ENCODE assay signal across 10 mouse cellular contexts in the genomic region with DNA sequence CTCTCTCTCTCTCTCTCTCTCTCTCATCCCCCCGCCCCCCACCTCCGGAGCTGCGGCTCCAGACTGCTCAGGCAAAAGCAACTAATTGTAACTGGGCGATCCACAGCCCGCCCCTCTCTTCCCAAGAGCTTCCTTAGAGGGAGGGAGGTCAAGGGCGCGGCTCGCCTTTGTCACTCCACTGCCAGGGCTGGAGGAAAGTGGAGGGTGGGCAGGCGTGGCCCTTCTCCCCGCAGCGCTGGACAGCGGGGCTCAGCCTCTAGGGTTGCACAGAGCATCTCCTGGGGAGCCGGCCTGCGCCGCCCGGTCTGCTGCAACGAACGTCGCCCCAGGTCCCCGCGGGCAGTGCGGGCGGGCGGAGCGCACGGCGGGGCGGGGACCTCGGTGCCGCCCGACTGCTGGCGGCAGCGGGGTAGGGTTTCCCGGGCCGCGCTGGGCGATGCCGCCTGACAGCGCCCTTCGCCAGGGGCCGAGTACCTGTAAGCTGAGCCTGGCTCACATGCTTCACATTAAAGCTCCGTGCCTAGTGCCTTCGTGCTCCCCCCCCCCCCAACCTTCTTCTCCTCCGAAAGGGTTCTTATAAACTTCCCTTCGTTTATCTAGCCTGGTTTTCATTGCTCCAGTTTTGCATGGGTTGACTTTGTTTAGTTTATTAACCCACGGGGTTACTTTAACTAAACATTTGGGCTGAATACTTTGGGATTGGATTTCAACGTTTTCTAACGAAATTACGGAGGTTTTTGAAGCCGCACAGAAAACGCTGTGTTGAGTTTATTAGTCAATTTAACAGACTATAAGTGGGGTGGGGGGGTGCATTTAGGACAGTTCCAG. TPM values are rescaled to one million over a fixed set of nuclear protein-coding genes. Genes with fewer than 3 reads are reported as not detected.
A peak's percentile ranks its signal among the peaks of the same experiment; 100 is the strongest.
DNase-seq lines count a peak whose midpoint lies in the region; ATAC-seq lines count a peak whose summit lies in the region.
"Had no signal": no experiment of that assay in that cellular context is flagged by ENCODE, and none has a peak within 500 bp of the region (broad histone marks: within the 10 kb centered on the region; RNA-seq: fewer than 3 reads in every experiment).

No protein-coding gene starts in this region.

- H3K4me1 ChIP-seq in heart, embryonic 16.5 days (ENCODE audit: control insufficient read depth, insufficient read depth, low read length), result peaks cover 13% of the 10 kb centered on the region
- peaks cover 27% of the 10 kb centered on the region for H3K4me1 ChIP-seq in limb, embryonic 15.5 days

- H3K27me3 ChIP-seq in heart, embryonic 16.5 days (ENCODE audit: control insufficient read depth, insufficient read depth, low read length), result peaks cover 81% of the 10 kb centered on the region
- peaks cover 86% of the 10 kb centered on the region for H3K27me3 ChIP-seq in limb, embryonic 15.5 days
- H3K27me3 ChIP-seq: CH12.LX had no signal

- ATAC-seq in common myeloid progenitor, adult 5-6 weeks (replicated peaks; ENCODE audit: low read depth, poor library complexity, severe bottlenecking), result peak; percentile 53
- ATAC-seq in heart, embryonic 16.5 days (replicated peaks; ENCODE audit: extremely low read depth, insufficient read depth, low FRiP score), result peak; percentile 18; the same call in 1 of the 2 replicates
- ATAC-seq in limb, embryonic 15.5 days (ENCODE audit: insufficient number of reproducible peaks, low FRiP score, low TSS enrichment, low read depth), result peak; percentile 41; the same call in 1 of the 2 replicates

- H3K9ac ChIP-seq in heart, embryonic 16.5 days (ENCODE audit: low read length), result no peak overlapping the region
- no peak overlapping the region for H3K9ac ChIP-seq in limb, embryonic 15.5 days

- DNase-seq in gastrocnemius, postnatal 14 days, result peak; percentile 20
- DNase-seq in gastrocnemius, postnatal 4 days (ENCODE audit: low spot score in 2 of 2), result no peak
- peak; percentile 8 for DNase-seq in skeletal muscle tissue, adult 2 months (ENCODE audit: low read depth, low spot score)
- DNase-seq in urinary bladder, adult 2 months (ENCODE audit: low spot score), result no peak
- no peak for DNase-seq in right cerebral cortex, postnatal 25 days

- 1% methylated on average over 50 of the region's 51 CpGs for WGBS in heart, embryonic 16.5 days
- WGBS in limb, embryonic 15.5 days, result under 1% methylated on average over 38 of the region's 51 CpGs

- H3K9me3 ChIP-seq in heart, embryonic 16.5 days (replicated peaks; ENCODE audit: control insufficient read depth, low read length), result no peaks in the 10 kb centered on the region
- no peaks in the 10 kb centered on the region for H3K9me3 ChIP-seq in limb, embryonic 15.5 days

- H3K27ac ChIP-seq in heart, embryonic 16.5 days (ENCODE audit: low read length), result no peak overlapping the region
- H3K27ac ChIP-seq in limb, embryonic 15.5 days, result no peak overlapping the region

- peak overlapping the region; percentile 45 for H3K4me3 ChIP-seq in heart, embryonic 16.5 days (ENCODE audit: low read length)
- peak overlapping the region; percentile 43 for H3K4me3 ChIP-seq in limb, embryonic 15.5 days
- H3K4me3 ChIP-seq: erythroblast, embryonic 14.5 days had no signal

- H3K36me3 ChIP-seq in heart, embryonic 16.5 days (ENCODE audit: control insufficient read depth, insufficient read depth), result no peaks in the 10 kb centered on the region
- H3K36me3 ChIP-seq in limb, embryonic 15.5 days, result no peaks in the 10 kb centered on the region

- H3K4me2 ChIP-seq in heart, embryonic 16.5 days (ENCODE audit: low read depth, low read length), result peak overlapping the region; percentile 61
- H3K4me2 ChIP-seq in limb, embryonic 15.5 days, result peak overlapping the region; percentile 83

- intact Hi-C loops in gastrocnemius, postnatal 14 days (cut with DNase I; ENCODE audit: low total_unique reads), result loop anchor here (10.0 kb wide), 1 partner anchor 150 kb away; the partner anchor contains the start of gene Foxd1

RNA-seq across cellular contexts. Expression of gene Gm10320, which starts 13.1 kb away (rescaled TPM):
- total RNA-seq in gastrocnemius, postnatal 14 days (2021), result not detected
- not detected for total RNA-seq in gastrocnemius, postnatal 4 days (2021)
- 2.4 and 4.7 TPM in 2 replicates for total RNA-seq in common myeloid progenitor, adult 5-6 weeks (2017)
- 0.76 and 1.9 TPM in 2 replicates for polyA plus RNA-seq in heart, embryonic 16.5 days (2015; fragmentation: Nextera tagmentation; extraction: Ambion mirVana)
- 1.1 and 1.3 TPM in 2 replicates for polyA plus RNA-seq in limb, embryonic 15.5 days (2015; fragmentation: Nextera tagmentation; extraction: Ambion mirVana)
- 1.1 and 2.1 TPM in 2 replicates for polyA plus RNA-seq in urinary bladder, adult 2 months (2012; rRNA removed)

Comparison
In these comparisons a context has a peak if more than half of its experiments do, and no peak if none do; other contexts are left out.
1. DNase-seq: peak in gastrocnemius, postnatal 14 days (single experiment) and skeletal muscle tissue, adult 2 months (single experiment); none in gastrocnemius, postnatal 4 days (0 of 2), urinary bladder, adult 2 months (single experiment) and right cerebral cortex, postnatal 25 days (single experiment).
2. Peak in every context shown above with its lines, with median percentiles within 50 percentile points of each other: ATAC-seq.